Mouse (Mus musculus): ENCODE measurements around the gene Ssxb5.
"Not testable (repeated sequence)": the region's sequence is repeated elsewhere in the genome, so short reads cannot be mapped to it uniquely, and the experiment has no call there.

The Ssxb5 gene

GRCm38 (mm10) chrX:8803391-8803790 lies at the start of gene Ssxb5:
Ssxb5 (plus strand) TSS chrX:8803691.
- not testable (repeated sequence) for DNase-seq (ENCODE audit: low read depth, low spot score)

GRCm38 (mm10) chrX:8832043-8832442 lies 28.6 kb downstream of the Ssxb5 start:
- peak; percentile 81 for DNase-seq (ENCODE audit: low read depth, low spot score)

GRCm38 (mm10) chrX:8843694-8844093 lies 40.2 kb downstream of the Ssxb5 start, which contains the start of gene Gm6592:
Gm6592 (plus strand) TSS chrX:8843994.
- no peak for DNase-seq (ENCODE audit: low read depth, low spot score)

- no peak for DNase-seq (ENCODE audit: low read depth, low spot score)
These were observed 49.0 kb downstream of the Ssxb5 start for GRCm38 (mm10) chrX:8852486-8852885.
